Mouse (Mus musculus) heart, adult 2 months (tissue): ENCODE results near the gene Stmn1.

ENCODE experiments used
- CTCF ChIP-seq: fragments of 200-600 bp; IDR thresholded peaks from 2 replicates; pipeline ENCODE4 v1.8.1; 2022; ENCODE audit warnings: antibody characterized with exemption, mild to moderate bottlenecking, moderate library complexity
- EP300 ChIP-seq: fragments of 200-500 bp; IDR thresholded peaks from 2 replicates; pipeline ENCODE4 v1.6.1; 2011; ENCODE audit warnings: low read depth, low read length, control low read depth; ENCODE audit not compliant: insufficient read depth
- POLR2A ChIP-seq: fragments of 200-500 bp; IDR thresholded peaks from 2 replicates; pipeline ENCODE4 v1.6.1; 2011; ENCODE audit warnings: mild to moderate bottlenecking, low read depth, low read length, control low read depth; ENCODE audit not compliant: insufficient read depth

DNA sequence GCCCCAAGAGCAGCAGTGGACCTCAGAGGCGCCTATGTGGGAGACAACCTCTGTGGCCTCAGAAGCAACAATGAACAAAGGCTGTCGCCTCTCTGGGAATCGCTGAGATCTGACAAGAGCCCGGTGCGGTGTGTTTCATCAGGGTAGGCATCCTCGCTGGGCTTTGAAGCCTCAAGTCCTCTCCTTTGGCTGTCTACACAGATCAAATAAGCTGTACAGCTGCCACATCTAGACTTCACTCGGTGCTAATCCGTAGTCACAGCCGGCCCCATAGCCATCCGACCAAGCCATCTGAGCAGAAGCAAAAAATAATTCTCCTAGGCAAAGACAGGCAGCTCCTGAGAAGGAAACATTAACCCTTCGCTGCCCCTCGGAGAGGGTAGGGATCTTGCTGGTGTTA is 2.3 kb upstream of the Stmn1 start:
- TF ChIP-seq POLR2A (no peak), EP300 (no peak), CTCF (no peak)
